Mouse (Mus musculus): ENCODE measurements around the gene Olfr1410. TPM values are rescaled to one million over a fixed set of nuclear protein-coding genes. Genes with fewer than 3 reads are reported as not detected.

Gene Olfr1410
- polyA plus RNA-seq, 1 experiment from 2014 or later, result not detected

DNA sequence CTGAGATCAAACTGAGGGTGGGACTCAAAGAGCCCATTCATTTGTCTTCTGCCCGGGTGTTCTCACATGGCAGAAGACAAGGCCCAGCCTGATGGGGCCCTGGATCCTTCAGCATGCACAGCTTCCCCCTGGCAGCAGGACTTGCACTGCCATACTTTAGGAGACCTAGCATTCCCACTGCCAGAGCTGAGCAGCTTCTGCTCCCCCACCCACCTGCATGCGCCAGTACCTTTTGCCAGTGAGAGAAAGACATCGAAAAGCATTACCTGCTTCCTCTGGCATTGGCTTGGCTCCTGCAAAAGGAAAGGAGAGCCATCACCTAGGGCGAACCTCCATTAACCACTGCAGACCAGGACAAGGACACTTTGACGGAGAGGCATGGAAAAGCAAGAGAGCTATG lies 39.3 kb downstream of the Olfr1410 start:
- TF ChIP-seq EP300 (IDR thresholded peaks at IDR 0.05; ENCODE audit: low read depth) (no peak), CTCF (IDR thresholded peaks at IDR 0.05; ENCODE audit: low read depth) (no peak)
- Histone ChIP-seq H3K36me3 (replicated peaks; ENCODE audit: insufficient read depth, low read length) (no peaks in the 10 kb centered on the region), H3K27ac (ENCODE audit: low read depth) (no peak overlapping the region), H3K9me3 (ENCODE audit: low read length) (no peaks in the 10 kb centered on the region), H3K27me3 (ENCODE audit: insufficient read depth, low read length) (no peaks in the 10 kb centered on the region), H3K4me3 (ENCODE audit: low read depth, low read length) (no peak overlapping the region), H3K9ac (replicated peaks) (no peak overlapping the region), H3K4me2 (ENCODE audit: low read depth, low read length) (no peak overlapping the region), H3K4me1 (ENCODE audit: insufficient read depth) (peaks cover 26% of the 10 kb centered on the region)
- WGBS (ENCODE audit: insufficient replicate concordance), result 87% methylated on average over 5 of the region's 5 CpGs
- ATAC-seq, result no peak
- DNase-seq, result peak; percentile 8

- no peak overlapping the region for H3K27ac ChIP-seq (ENCODE audit: low read depth)
- no peak for TF ChIP-seq CTCF (IDR thresholded peaks at IDR 0.05; ENCODE audit: low read depth)
- no peak for TF ChIP-seq EP300 (IDR thresholded peaks at IDR 0.05; ENCODE audit: low read depth)
- H3K4me2 ChIP-seq (ENCODE audit: low read depth, low read length), result no peak overlapping the region
- H3K4me3 ChIP-seq (ENCODE audit: low read depth, low read length), result no peak overlapping the region
- no peak overlapping the region for H3K9ac ChIP-seq (replicated peaks)
- ATAC-seq (no peak), DNase-seq (peak; percentile 9)
- 63% methylated on average over 2 of the region's 2 CpGs for WGBS (ENCODE audit: insufficient replicate concordance)
- no peaks in the 10 kb centered on the region for H3K9me3 ChIP-seq (ENCODE audit: low read length)
- H3K4me1 ChIP-seq (ENCODE audit: insufficient read depth), result peaks cover 14% of the 10 kb centered on the region
- no peaks in the 10 kb centered on the region for H3K27me3 ChIP-seq (ENCODE audit: insufficient read depth, low read length)
- no peaks in the 10 kb centered on the region for H3K36me3 ChIP-seq (replicated peaks; ENCODE audit: insufficient read depth, low read length)
Observed at GRCm38 (mm10) chr1:92646111-92646510, 40.5 kb downstream of the Olfr1410 start.

- Histone ChIP-seq H3K27me3 (ENCODE audit: insufficient read depth, low read length) (no peaks in the 10 kb centered on the region), H3K4me3 (ENCODE audit: low read depth, low read length) (no peak overlapping the region), H3K4me1 (ENCODE audit: insufficient read depth) (peaks cover 13% of the 10 kb centered on the region), H3K27ac (ENCODE audit: low read depth) (no peak overlapping the region), H3K9ac (replicated peaks) (no peak overlapping the region), H3K36me3 (replicated peaks; ENCODE audit: insufficient read depth, low read length) (no peaks in the 10 kb centered on the region), H3K9me3 (ENCODE audit: low read length) (no peaks in the 10 kb centered on the region), H3K4me2 (ENCODE audit: low read depth, low read length) (no peak overlapping the region)
- DNase-seq (peak; percentile 9), ATAC-seq (no peak)
- 68% methylated on average over 7 of the region's 7 CpGs for WGBS (ENCODE audit: insufficient replicate concordance)
- TF ChIP-seq CTCF (IDR thresholded peaks at IDR 0.05; ENCODE audit: low read depth) (no peak), EP300 (IDR thresholded peaks at IDR 0.05; ENCODE audit: low read depth) (no peak)
Observed at GRCm38 (mm10) chr1:92646601-92647000, 41.0 kb downstream of the Olfr1410 start.

- WGBS (ENCODE audit: insufficient replicate concordance), result 60% methylated on average over 4 of the region's 4 CpGs
- ATAC-seq (no peak), DNase-seq (peak; percentile 8)
- Histone ChIP-seq H3K27me3 (ENCODE audit: insufficient read depth, low read length) (no peaks in the 10 kb centered on the region), H3K4me2 (ENCODE audit: low read depth, low read length) (no peak overlapping the region), H3K9me3 (ENCODE audit: low read length) (no peaks in the 10 kb centered on the region), H3K36me3 (replicated peaks; ENCODE audit: insufficient read depth, low read length) (no peaks in the 10 kb centered on the region), H3K4me3 (ENCODE audit: low read depth, low read length) (no peak overlapping the region), H3K9ac (replicated peaks) (no peak overlapping the region), H3K27ac (ENCODE audit: low read depth) (no peak overlapping the region), H3K4me1 (ENCODE audit: insufficient read depth) (peaks cover 12% of the 10 kb centered on the region)
- no peak for TF ChIP-seq CTCF (IDR thresholded peaks at IDR 0.05; ENCODE audit: low read depth)
- TF ChIP-seq EP300 (IDR thresholded peaks at IDR 0.05; ENCODE audit: low read depth), result no peak
Observed at GRCm38 (mm10) chr1:92647026-92647425, 41.4 kb downstream of the Olfr1410 start.

- WGBS (ENCODE audit: insufficient replicate concordance), result 16% methylated on average over 8 of the region's 8 CpGs
- peak overlapping the region; percentile 19; the same call in 1 of the 2 replicates for H3K4me3 ChIP-seq (ENCODE audit: low read depth, low read length)
- H3K27ac ChIP-seq (ENCODE audit: low read depth), result no peak overlapping the region
- no peaks in the 10 kb centered on the region for H3K9me3 ChIP-seq (ENCODE audit: low read length)
- TF ChIP-seq EP300 (IDR thresholded peaks at IDR 0.05; ENCODE audit: low read depth) (no peak), CTCF (IDR thresholded peaks at IDR 0.05; ENCODE audit: low read depth) (peak; percentile 89)
- DNase-seq, result peak; percentile 81
- no peaks in the 10 kb centered on the region for H3K36me3 ChIP-seq (replicated peaks; ENCODE audit: insufficient read depth, low read length)
- no peak overlapping the region for H3K9ac ChIP-seq (replicated peaks)
- no peaks in the 10 kb centered on the region for H3K27me3 ChIP-seq (ENCODE audit: insufficient read depth, low read length)
- peaks cover 8% of the 10 kb centered on the region; the same call in 1 of the 2 replicates for H3K4me1 ChIP-seq (ENCODE audit: insufficient read depth)
- ATAC-seq, result peak; percentile 56; the same call in 1 of the 2 replicates
- peak overlapping the region; percentile 50 for H3K4me2 ChIP-seq (ENCODE audit: low read depth, low read length)
Observed at GRCm38 (mm10) chr1:92647752-92648151, 42.2 kb downstream of the Olfr1410 start.

DNA sequence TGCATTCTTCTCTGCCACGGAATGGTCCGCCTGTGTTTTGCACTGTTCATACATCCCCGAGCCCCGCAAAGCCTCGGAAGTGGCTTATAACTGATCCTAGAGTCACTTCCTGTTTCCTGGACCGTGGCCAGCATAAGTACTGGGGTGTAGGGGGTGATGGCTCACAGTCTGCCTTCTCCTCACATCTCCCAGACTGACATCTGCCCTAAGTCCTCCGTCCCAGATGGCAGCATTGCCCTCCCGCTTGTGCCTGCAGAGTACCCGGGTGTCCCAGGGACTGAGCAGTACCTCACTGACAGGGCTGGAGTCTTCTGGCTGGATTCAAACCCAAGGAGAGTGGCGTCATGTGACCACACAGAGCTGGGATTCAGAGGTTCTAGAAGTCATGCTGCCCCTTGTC lies 42.6 kb downstream of the Olfr1410 start:
- no peak overlapping the region for H3K9ac ChIP-seq (replicated peaks)
- no peak for DNase-seq

More for the DNA sequence above, 42.6 kb downstream of the Olfr1410 start:
- H3K27me3 ChIP-seq (ENCODE audit: insufficient read depth, low read length), result no peaks in the 10 kb centered on the region
- TF ChIP-seq EP300 (IDR thresholded peaks at IDR 0.05; ENCODE audit: low read depth) (no peak), CTCF (IDR thresholded peaks at IDR 0.05; ENCODE audit: low read depth) (no peak)
- no peaks in the 10 kb centered on the region for H3K36me3 ChIP-seq (replicated peaks; ENCODE audit: insufficient read depth, low read length)
- H3K4me2 ChIP-seq (ENCODE audit: low read depth, low read length), result peak overlapping the region; percentile 50
- no peak overlapping the region for H3K27ac ChIP-seq (ENCODE audit: low read depth)
- peak overlapping the region; percentile 19; the same call in 1 of the 2 replicates for H3K4me3 ChIP-seq (ENCODE audit: low read depth, low read length)
- H3K4me1 ChIP-seq (ENCODE audit: insufficient read depth), result peaks cover 8% of the 10 kb centered on the region; the same call in 1 of the 2 replicates
- no peaks in the 10 kb centered on the region for H3K9me3 ChIP-seq (ENCODE audit: low read length)
- 21% methylated on average over 10 of the region's 10 CpGs for WGBS (ENCODE audit: insufficient replicate concordance)
- ATAC-seq, result 0 out of 2 replicates have a peak, but pooled peaks have one; percentile 33
